26 mouse cellular contexts compared by ENCODE assay signal in genomic region chr12:107041927-107042652, GRCm38 (mm10).
DNase-seq lines count a peak whose midpoint lies in the region; ATAC-seq and TF ChIP-seq lines count a peak whose summit lies in the region.
"Had no signal": no experiment of that assay in that cellular context is flagged by ENCODE, and none has a peak within 500 bp of the region (broad histone marks: within the 10 kb centered on the region; RNA-seq: fewer than 3 reads in every experiment).

No protein-coding gene starts in this region.

- WGBS in forebrain, embryonic 12.5 days: 48% methylated on average over 13 of the region's 13 CpGs
- 80% methylated on average over 13 of the region's 13 CpGs for WGBS in forebrain, embryonic 10.5 days
- WGBS in midbrain, embryonic 15.5 days: 40% methylated on average over 13 of the region's 13 CpGs
- 37% methylated on average over 13 of the region's 13 CpGs for WGBS in midbrain, embryonic 16.5 days
- WGBS in forebrain, postnatal 0 days: 32% methylated on average over 13 of the region's 13 CpGs

- no peaks in the 10 kb centered on the region for H3K36me3 ChIP-seq in forebrain, embryonic 12.5 days (replicated peaks)
- no peaks in the 10 kb centered on the region for H3K36me3 ChIP-seq in forebrain, embryonic 10.5 days (replicated peaks)
- H3K36me3 ChIP-seq in midbrain, embryonic 15.5 days (replicated peaks): no peaks in the 10 kb centered on the region
- H3K36me3 ChIP-seq in midbrain, embryonic 16.5 days (ENCODE audit: control insufficient read depth, insufficient read depth, low read length): no peaks in the 10 kb centered on the region
- H3K36me3 ChIP-seq in forebrain, postnatal 0 days (ENCODE audit: insufficient read depth): no peaks in the 10 kb centered on the region
- H3K36me3 ChIP-seq: embryonic facial prominence, embryonic 12.5 days; heart, embryonic 10.5 days; hindbrain, embryonic 12.5 days; limb, embryonic 12.5 days; liver, embryonic 13.5 days; neural tube, embryonic 12.5 days had no signal

- DNase-seq in forebrain, embryonic 10.5 days (ENCODE audit: extremely low spot score, low spot score): no peak
- no peak for DNase-seq in forebrain, postnatal 0 days
- no peak for DNase-seq in frontal cortex, postnatal 25 days (ENCODE audit: low spot score in 2 of 2)
- DNase-seq in cerebellum, postnatal 14 days: no peak
- DNase-seq: adrenal gland, adult 8-10 months; cerebellum, adult 9-11 months; gastrocnemius, postnatal 36 days; kidney, postnatal 4 days; layer of hippocampus, adult 9-11 months; liver, embryonic 13.5 days; lung, embryonic 14.5 days; right cerebral cortex, adult 18-20 months; thymus, postnatal 14 days had no signal

- no peak for ATAC-seq in forebrain, embryonic 12.5 days (ENCODE audit: low FRiP score)
- ATAC-seq in midbrain, embryonic 15.5 days (replicated peaks): peak; percentile 52; the same call in 1 of the 2 replicates
- ATAC-seq in midbrain, embryonic 16.5 days: no peak
- peak; percentile 58; the same call in 1 of the 2 replicates for ATAC-seq in forebrain, postnatal 0 days
- ATAC-seq: CD4-positive, CD25-positive, alpha-beta regulatory T cell, adult 4 months; intestine, embryonic 16.5 days; Patski had no signal

- H3K4me1 ChIP-seq in forebrain, embryonic 12.5 days: peaks cover 8% of the 10 kb centered on the region
- peaks cover 15% of the 10 kb centered on the region for H3K4me1 ChIP-seq in forebrain, embryonic 10.5 days
- peaks cover 6% of the 10 kb centered on the region; the same call in 1 of the 2 replicates for H3K4me1 ChIP-seq in midbrain, embryonic 15.5 days
- peaks cover 8% of the 10 kb centered on the region for H3K4me1 ChIP-seq in midbrain, embryonic 16.5 days (ENCODE audit: control insufficient read depth, insufficient read depth, low read length)
- no peaks in the 10 kb centered on the region for H3K4me1 ChIP-seq in forebrain, postnatal 0 days (ENCODE audit: insufficient read depth)
- H3K4me1 ChIP-seq: heart, embryonic 10.5 days; liver, embryonic 13.5 days had no signal

- H3K27ac ChIP-seq in forebrain, embryonic 12.5 days: 0 out of 2 replicates have a peak overlapping the region, but pooled peaks have one; percentile 9
- H3K27ac ChIP-seq in forebrain, embryonic 10.5 days: no peak overlapping the region
- peak overlapping the region; percentile 38; the same call in 1 of the 2 replicates for H3K27ac ChIP-seq in midbrain, embryonic 15.5 days
- no peak overlapping the region for H3K27ac ChIP-seq in midbrain, embryonic 16.5 days (ENCODE audit: low read length)
- no peak overlapping the region for H3K27ac ChIP-seq in forebrain, postnatal 0 days (ENCODE audit: low read depth, low read length)
- H3K27ac ChIP-seq: embryonic facial prominence, embryonic 12.5 days; heart, embryonic 10.5 days; hindbrain, embryonic 12.5 days; left cerebral cortex, adult 2 months; limb, embryonic 12.5 days; liver, embryonic 13.5 days; neural tube, embryonic 12.5 days had no signal

- no peak overlapping the region for H3K9ac ChIP-seq in forebrain, embryonic 12.5 days
- no peak overlapping the region for H3K9ac ChIP-seq in midbrain, embryonic 15.5 days
- H3K9ac ChIP-seq in midbrain, embryonic 16.5 days (ENCODE audit: low read depth, low read length): no peak overlapping the region
- H3K9ac ChIP-seq in forebrain, postnatal 0 days: no peak overlapping the region
- H3K9ac ChIP-seq: embryonic facial prominence, embryonic 12.5 days; hindbrain, embryonic 12.5 days; limb, embryonic 12.5 days; liver, embryonic 13.5 days; lung, embryonic 14.5 days; neural tube, embryonic 12.5 days had no signal

- H3K27me3 ChIP-seq in forebrain, embryonic 12.5 days: 0 out of 2 replicates have a peak, but pooled peaks cover 3% of the 10 kb centered on the region
- no peaks in the 10 kb centered on the region for H3K27me3 ChIP-seq in forebrain, embryonic 10.5 days (ENCODE audit: poor library complexity, severe bottlenecking)
- H3K27me3 ChIP-seq in midbrain, embryonic 15.5 days (replicated peaks): no peaks in the 10 kb centered on the region
- H3K27me3 ChIP-seq in midbrain, embryonic 16.5 days (ENCODE audit: control insufficient read depth, insufficient read depth, low read depth, low read length): no peaks in the 10 kb centered on the region
- H3K27me3 ChIP-seq in forebrain, postnatal 0 days (ENCODE audit: insufficient read depth, low read length): no peaks in the 10 kb centered on the region
- H3K27me3 ChIP-seq: embryonic facial prominence, embryonic 12.5 days; hindbrain, embryonic 12.5 days; liver, embryonic 13.5 days; neural tube, embryonic 12.5 days; Patski had no signal

- TF ChIP-seq CTCF in forebrain, postnatal 0 days (IDR thresholded peaks at IDR 0.05; ENCODE audit: low read depth): no peak

- no peaks in the 10 kb centered on the region for H3K9me3 ChIP-seq in forebrain, embryonic 12.5 days
- no peaks in the 10 kb centered on the region for H3K9me3 ChIP-seq in forebrain, embryonic 10.5 days
- H3K9me3 ChIP-seq in midbrain, embryonic 15.5 days: no peaks in the 10 kb centered on the region
- no peaks in the 10 kb centered on the region for H3K9me3 ChIP-seq in midbrain, embryonic 16.5 days (replicated peaks; ENCODE audit: control insufficient read depth, low read length, poor library complexity, severe bottlenecking)
- no peaks in the 10 kb centered on the region for H3K9me3 ChIP-seq in forebrain, postnatal 0 days (ENCODE audit: low read length)
- H3K9me3 ChIP-seq: embryonic facial prominence, embryonic 12.5 days; heart, embryonic 10.5 days; hindbrain, embryonic 12.5 days; limb, embryonic 12.5 days; liver, embryonic 13.5 days; neural tube, embryonic 12.5 days had no signal

- H3K4me2 ChIP-seq in forebrain, embryonic 12.5 days: no peak overlapping the region
- H3K4me2 ChIP-seq in midbrain, embryonic 15.5 days: no peak overlapping the region
- no peak overlapping the region for H3K4me2 ChIP-seq in midbrain, embryonic 16.5 days (ENCODE audit: low read length)
- peak overlapping the region; percentile 0; the same call in 1 of the 2 replicates for H3K4me2 ChIP-seq in forebrain, postnatal 0 days (ENCODE audit: low read depth)
- H3K4me2 ChIP-seq: embryonic facial prominence, embryonic 12.5 days; hindbrain, embryonic 12.5 days; limb, embryonic 12.5 days; liver, embryonic 13.5 days; lung, embryonic 14.5 days; neural tube, embryonic 12.5 days had no signal

- no peak overlapping the region for H3K4me3 ChIP-seq in forebrain, embryonic 12.5 days (replicated peaks)
- no peak overlapping the region for H3K4me3 ChIP-seq in forebrain, embryonic 10.5 days
- H3K4me3 ChIP-seq in midbrain, embryonic 15.5 days: no peak overlapping the region
- no peak overlapping the region for H3K4me3 ChIP-seq in midbrain, embryonic 16.5 days (ENCODE audit: low read depth, low read length)
- no peak overlapping the region for H3K4me3 ChIP-seq in forebrain, postnatal 0 days (ENCODE audit: low read depth, low read length)
- H3K4me3 ChIP-seq: embryonic facial prominence, embryonic 12.5 days; erythroblast, embryonic 14.5 days; heart, embryonic 10.5 days; hindbrain, embryonic 12.5 days; left cerebral cortex, adult 2 months; limb, embryonic 12.5 days; liver, embryonic 13.5 days; neural tube, embryonic 12.5 days had no signal

Comparison
In these comparisons a context has a peak if more than half of its experiments do, and no peak if none do; other contexts are left out.
1. ATAC-seq: peak in midbrain, embryonic 15.5 days (single experiment) and forebrain, postnatal 0 days (single experiment); none in forebrain, embryonic 12.5 days (single experiment) and midbrain, embryonic 16.5 days (single experiment).
2. H3K27ac ChIP-seq: peak in forebrain, embryonic 12.5 days (single experiment) and midbrain, embryonic 15.5 days (single experiment); none in forebrain, embryonic 10.5 days (single experiment), midbrain, embryonic 16.5 days (single experiment) and forebrain, postnatal 0 days (single experiment).